Mouse (Mus musculus): ENCODE measurements around the gene Gna15.

The Gna15 gene

GRCm38 (mm10) chr10:81496264-81496901 lies 27.6 kb downstream of the Gna15 start, which contains the start of gene Ncln:
Gene Ncln (minus strand): TSS chr10:81496392.
- in situ Hi-C loops (cut with MseI, MboI) = loop anchor here in 1 of 2 experiments (5.0 kb wide), 1 partner anchor 36 kb away; no protein-coding TSS in a partner anchor

- in situ Hi-C loops (cut with MseI, MboI) = loop anchor here in 1 of 2 experiments (5.0 kb wide), 1 partner anchor 37 kb away; no protein-coding TSS in a partner anchor
Observed at GRCm38 (mm10) chr10:81495616-81496263, 28.3 kb downstream of the Gna15 start.

DNA sequence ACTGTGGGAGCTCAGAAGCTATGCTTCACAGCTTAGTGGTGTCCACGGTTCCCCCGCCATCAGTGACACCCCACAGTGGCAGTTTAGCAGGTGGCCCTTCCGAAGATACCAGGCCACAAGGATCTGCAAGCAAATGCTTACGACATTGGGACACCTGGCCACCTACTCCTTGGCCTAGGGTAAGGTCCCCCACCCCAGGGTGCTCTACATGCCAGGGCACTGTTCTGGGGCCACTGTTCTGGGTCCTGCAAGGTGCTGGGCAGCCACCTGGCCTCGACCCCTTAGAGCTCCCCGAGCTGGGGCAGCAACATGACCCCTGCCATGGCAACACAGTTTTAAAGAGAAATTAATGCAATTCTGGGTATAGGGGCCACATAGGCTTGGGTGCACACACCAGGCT lies 28.9 kb downstream of the Gna15 start:
- in situ Hi-C loops (cut with MseI, MboI) = loop anchor here in 1 of 2 experiments (5.0 kb wide), 1 partner anchor 37 kb away; no protein-coding TSS in a partner anchor

GRCm38 (mm10) chr10:81494260-81495041 lies 29.6 kb downstream of the Gna15 start:
- in situ Hi-C loops (cut with MseI, MboI) = loop anchor here in 1 of 2 experiments (5.0 kb wide), 1 partner anchor 38 kb away; no protein-coding TSS in a partner anchor

- in situ Hi-C loops (cut with MseI, MboI) = no loop called here
Observed at GRCm38 (mm10) chr10:81493601-81494220, 30.3 kb downstream of the Gna15 start.

DNA sequence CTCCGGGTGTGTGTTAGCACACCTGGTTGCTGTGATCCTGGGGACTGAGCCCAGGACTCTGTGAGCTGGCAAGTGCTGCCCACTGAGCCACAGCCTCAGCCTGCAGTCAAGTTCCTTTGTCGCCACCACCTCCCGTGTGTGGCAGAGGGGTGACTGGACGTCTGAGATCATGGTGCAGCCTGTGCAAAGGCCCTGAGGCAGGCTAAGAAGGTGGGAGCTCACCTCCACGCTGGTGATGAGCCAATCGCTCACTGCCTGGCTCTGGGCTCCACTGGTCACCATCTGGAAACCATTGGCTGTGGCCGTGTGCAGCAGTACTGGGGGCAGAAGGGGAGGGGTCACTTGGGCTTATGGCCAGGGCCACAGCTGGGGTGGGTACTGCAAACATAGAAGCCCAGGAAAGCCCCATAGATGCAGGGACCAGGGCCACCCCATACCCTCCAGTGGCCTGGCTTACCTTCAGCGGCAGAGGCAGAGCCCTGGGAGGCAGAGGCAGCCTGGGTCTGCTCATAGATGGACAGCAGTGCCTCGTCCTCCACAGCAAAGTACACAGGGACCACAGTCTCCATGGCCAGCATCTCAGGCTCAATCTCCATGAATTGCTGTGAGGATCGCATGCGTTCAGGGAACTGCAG lies 31.3 kb downstream of the Gna15 start:
- in situ Hi-C loops (cut with MseI, MboI) = no loop called here

DNA sequence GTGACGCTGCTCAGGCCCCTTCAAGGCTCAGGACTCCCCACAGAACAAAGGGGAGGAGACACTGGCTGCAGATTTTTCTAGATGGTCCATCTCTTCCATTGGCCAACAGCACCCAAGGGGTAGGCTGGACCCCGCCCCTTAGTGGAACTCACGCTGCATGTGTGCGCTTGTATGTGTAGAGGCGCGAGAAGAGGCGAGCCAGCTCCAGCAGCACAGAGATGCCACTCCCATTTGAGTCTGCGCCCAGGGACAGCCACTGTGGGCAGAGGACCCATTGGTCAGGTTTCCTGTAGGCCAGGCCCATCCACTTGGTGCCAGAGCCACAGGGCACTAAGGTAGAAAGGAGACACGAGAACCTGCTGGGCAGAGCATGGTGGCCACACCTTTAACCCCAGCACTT lies 33.0 kb downstream of the Gna15 start:
- in situ Hi-C loops (cut with MseI, MboI) = no loop called here

DNA sequence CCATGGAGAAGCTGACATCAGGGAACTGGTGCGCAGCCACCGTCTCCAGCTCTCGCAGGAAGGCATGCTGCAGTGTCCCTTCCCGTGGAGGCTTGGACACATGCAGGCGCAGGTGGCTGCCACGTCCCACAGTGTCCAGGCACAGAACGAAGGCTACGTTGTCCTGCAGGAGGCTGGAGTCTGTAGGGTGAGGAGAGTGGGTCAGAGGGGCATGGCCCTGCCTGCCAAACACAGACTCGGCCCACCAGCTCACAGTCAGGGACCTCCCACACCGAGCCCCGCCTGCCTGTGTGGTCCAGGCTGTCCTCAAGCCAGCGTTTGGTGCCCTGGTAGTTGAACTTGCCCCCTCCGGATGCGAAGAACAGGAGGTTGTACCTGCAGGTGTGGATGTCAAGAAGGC lies 34.1 kb downstream of the Gna15 start:
- in situ Hi-C loops (cut with MseI, MboI) = no loop called here

- in situ Hi-C loops (cut with MseI, MboI) = no loop called here
Observed at GRCm38 (mm10) chr10:81488081-81488480, 35.9 kb downstream of the Gna15 start.

DNA sequence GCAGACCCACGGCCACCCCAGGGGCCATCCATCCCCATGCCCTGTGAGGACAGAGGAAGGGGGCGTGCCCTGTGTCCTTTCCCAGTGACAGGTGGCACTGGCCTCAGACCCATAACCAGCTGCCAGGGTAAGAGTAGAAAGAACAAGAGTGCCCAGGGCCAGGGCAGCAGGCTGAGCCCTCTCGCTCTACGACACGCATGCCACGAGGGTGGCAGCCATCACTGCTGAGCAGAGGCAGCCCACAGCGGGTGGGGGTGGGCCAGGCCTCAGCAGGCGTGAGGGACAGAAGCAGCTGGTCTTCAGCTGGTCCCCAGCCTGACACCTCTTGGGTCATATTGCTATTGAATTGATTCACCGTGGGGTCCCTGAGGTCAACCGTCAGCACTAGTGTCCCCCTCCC lies 37.5 kb downstream of the Gna15 start:
- in situ Hi-C loops (cut with MseI, MboI) = no loop called here

- in situ Hi-C loops (cut with MseI, MboI) = no loop called here
Observed at GRCm38 (mm10) chr10:81485479-81486018, 38.5 kb downstream of the Gna15 start.

- in situ Hi-C loops (cut with MseI, MboI) = no loop called here
Observed at GRCm38 (mm10) chr10:81485060-81485449, 39.0 kb downstream of the Gna15 start.

DNA sequence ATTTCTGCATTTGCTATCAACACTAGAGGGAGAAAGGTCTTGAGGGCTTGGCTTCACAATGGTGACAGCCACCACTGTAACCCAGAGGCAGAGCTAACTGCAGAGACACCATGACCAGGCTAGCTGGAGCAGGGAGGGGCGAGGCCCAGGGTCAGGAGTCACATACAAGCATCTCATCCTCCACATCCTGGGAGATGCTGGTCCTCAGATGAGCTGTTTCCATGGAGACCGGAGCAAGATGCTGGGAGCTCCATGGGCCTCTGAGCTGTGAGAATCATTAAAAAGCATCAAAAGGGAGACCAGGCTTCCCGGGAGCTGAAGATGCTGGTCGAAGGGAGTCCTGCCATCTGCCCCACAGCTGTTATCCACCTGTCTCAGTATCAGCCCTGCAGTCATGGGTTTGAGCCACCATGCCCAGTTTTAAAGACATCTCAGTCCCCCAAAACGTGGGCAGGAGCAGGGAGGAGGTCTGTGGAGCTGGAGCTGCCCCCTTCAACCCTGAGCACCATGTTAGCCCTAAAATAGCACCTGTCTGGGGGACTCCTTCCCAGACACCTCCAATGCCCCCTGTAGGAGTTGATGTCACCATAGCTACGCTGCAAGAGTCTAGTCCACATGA lies 39.5 kb downstream of the Gna15 start:
- in situ Hi-C loops (cut with MseI, MboI) = no loop called here

DNA sequence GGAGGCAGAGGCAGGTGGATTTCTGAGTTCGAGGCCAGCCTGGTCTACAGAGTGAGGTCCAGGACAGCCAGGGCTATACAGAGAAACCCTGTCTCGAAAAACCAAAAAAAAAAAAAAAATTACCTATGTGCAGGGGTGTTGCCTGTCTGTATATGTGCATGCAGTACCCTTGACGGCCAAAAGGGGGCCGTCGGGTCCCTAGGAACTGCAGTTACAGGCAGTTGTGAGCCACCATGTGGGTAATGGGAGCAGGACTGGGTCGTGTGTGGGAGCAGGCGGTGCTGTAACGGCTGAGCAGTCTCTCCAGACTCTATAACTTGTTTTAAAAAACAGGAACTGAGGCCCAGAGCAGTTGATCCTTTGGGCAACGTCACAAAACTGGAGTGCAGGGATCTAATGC lies 40.0 kb downstream of the Gna15 start:
- in situ Hi-C loops (cut with MseI, MboI) = no loop called here

DNA sequence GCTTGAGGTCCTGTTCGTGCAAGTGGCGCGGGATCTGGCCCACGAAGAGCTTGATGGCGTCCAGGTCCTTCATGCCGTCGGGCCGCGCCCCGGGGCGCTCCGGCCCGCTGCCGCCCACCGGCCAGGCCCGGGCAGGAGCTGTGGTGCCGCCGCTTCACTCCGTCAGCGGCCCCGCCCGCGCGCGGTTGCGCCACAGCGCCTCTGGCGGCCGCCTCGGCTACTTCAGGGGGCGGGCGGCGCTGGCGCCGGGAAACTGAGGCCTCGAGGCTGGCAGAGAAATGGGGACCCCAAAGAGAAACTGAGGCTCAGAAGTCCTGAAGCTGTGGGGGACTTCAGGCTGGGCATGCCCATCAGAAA lies 41.5 kb downstream of the Gna15 start, which contains the start of gene Celf5:
Gene Celf5 (minus strand): TSS at position 177 of the 357 bp plus-strand sequence.
- in situ Hi-C loops (cut with MseI, MboI) = no loop called here

DNA sequence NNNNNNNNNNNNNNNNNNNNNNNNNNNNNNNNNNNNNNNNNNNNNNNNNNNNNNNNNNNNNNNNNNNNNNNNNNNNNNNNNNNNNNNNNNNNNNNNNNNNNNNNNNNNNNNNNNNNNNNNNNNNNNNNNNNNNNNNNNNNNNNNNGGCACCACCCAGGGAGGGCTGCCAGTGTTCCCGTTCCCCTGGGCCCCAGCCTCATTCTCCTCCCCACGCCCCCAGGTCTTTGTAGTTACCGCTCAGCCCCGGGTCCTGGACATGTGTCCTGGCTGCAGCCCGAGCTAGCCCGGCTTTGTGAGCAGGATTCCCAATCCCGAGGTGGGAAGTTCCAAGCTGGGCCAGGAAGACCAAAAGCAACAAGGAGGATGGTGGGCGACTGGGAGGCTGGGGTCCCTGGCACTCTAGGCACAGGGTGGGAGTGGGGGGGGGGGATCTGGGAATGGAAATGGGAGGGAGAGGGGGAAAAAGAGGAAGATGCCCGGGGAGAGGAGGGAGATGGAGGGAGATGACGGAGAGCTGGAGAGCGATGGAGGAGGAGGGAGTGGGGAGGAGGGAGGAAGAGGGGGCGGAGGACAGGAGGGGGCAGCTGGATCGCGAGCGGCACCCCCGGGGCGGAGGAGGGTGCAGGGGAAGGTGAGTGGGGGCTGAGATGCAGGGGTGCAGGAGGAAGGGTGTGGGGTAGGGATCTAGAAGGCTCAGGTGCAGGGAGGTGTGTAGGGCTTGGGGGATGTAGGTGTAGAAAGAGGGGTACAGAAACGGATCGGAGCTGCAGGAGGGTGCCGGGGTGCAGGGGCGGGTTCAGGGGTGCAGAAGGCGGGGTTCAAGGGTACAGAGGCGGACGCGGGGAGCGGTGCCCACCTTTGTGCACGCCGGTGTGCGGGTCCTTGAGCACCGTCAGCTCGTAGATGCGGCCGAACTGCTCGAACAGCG lies 42.2 kb downstream of the Gna15 start:
- in situ Hi-C loops (cut with MseI, MboI) = no loop called here

DNA sequence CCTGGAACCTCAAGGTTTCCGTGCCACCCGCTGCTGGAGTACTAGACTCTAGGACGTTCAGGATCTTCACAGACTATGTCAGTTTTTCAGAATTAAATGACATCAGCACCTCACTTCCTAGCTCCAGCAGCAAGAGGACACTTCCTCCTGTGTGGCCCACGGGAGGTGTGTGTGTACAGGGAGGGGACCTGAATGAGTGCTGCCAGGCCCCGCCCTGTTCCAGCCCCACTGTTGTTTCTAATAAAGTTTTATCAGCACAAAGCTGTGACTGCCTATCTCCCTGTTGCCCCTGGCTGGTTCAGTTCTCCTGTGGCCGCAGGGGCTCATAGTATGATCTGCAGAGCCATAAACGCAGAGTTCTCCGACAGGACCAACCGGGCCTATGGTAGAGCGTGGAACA lies 49.6 kb downstream of the Gna15 start:
- in situ Hi-C loops (cut with MseI, MboI) = no loop called here

GRCm38 (mm10) chr10:81473003-81473451 lies 51.0 kb downstream of the Gna15 start:
- in situ Hi-C loops (cut with MseI, MboI) = no loop called here

GRCm38 (mm10) chr10:81472403-81473002 lies 51.5 kb downstream of the Gna15 start:
- in situ Hi-C loops (cut with MseI, MboI) = no loop called here
